Mouse (Mus musculus) liver, embryonic 11.5 days (tissue): Measurements from ENCODE around the gene Sdsl. TPM values are rescaled to one million over a fixed set of nuclear protein-coding genes. Genes with fewer than 3 reads are reported as not detected.
A peak's percentile ranks its signal among the peaks of the same experiment; 100 is the strongest.

ENCODE experiments used
- ATAC-seq: fragments of 200-750 bp; cut with Nextera tagmentation; replicated peaks from 2 replicates; pipeline ENCODE4 v1.8.0; 2017; ENCODE audit warnings: moderate number of reproducible peaks, mild to moderate bottlenecking, moderate TSS enrichment, moderate library complexity; ENCODE audit not compliant: low FRiP score
- DNase-seq: peaks from one replicate; pipeline ENCODE4 v3.0.0-alpha.2; 2017; ENCODE audit warnings: low spot score
- H3K27ac ChIP-seq: fragments of 300-500 bp; sonication (generic); 2 replicates; pipeline ENCODE4 v1.5.1; 2014; ENCODE audit warnings: mild to moderate bottlenecking, low read depth, low read length, control low read depth
- H3K27me3 ChIP-seq: fragments of 300-500 bp; sonication (generic); replicated peaks from 2 replicates; pipeline ENCODE4 v1.6.1; 2014; ENCODE audit warnings: low read length, mixed read lengths; ENCODE audit not compliant: control insufficient read depth, insufficient read depth
- H3K36me3 ChIP-seq: fragments of 300-500 bp; sonication (generic); 2 replicates; pipeline ENCODE4 v1.6.1; 2014; ENCODE audit warnings: mild to moderate bottlenecking, low read length, moderate library complexity, mixed read lengths; ENCODE audit not compliant: control insufficient read depth, insufficient read depth
- H3K4me1 ChIP-seq: fragments of 300-500 bp; sonication (generic); replicated peaks from 2 replicates; pipeline ENCODE4 v1.6.1; 2014; ENCODE audit warnings: low read length, mixed read lengths; ENCODE audit not compliant: control insufficient read depth, insufficient read depth
- H3K4me2 ChIP-seq: fragments of 300-500 bp; sonication (generic); 2 replicates; pipeline ENCODE4 v1.6.1; 2014; ENCODE audit warnings: mild to moderate bottlenecking, control low read depth, moderate library complexity
- H3K4me3 ChIP-seq: fragments of 300-500 bp; sonication (generic); 2 replicates; pipeline ENCODE4 v1.5.1; 2014; ENCODE audit warnings: low read depth, low read length, control low read depth
- H3K9ac ChIP-seq: fragments of 300-500 bp; sonication (generic); 2 replicates; pipeline ENCODE4 v1.6.1; 2014; ENCODE audit warnings: low read depth, low read length, control low read depth
- H3K9me3 ChIP-seq: fragments of 300-500 bp; sonication (generic); 2 replicates; pipeline ENCODE4 v1.6.1; 2016; ENCODE audit warnings: low read length, inconsistent platforms, mixed read lengths; ENCODE audit not compliant: control insufficient read depth
- WGBS: fragments of 180-500 bp; shearing (Covaris S2); extraction: QIAGEN DNeasy Blood & Tissue Kit; methylation state at CpG from one replicate; pipeline ENCODE4 v1.1.7; 2014; 5-methylcytosine and 5-hydroxymethylcytosine counted together
- polyA plus RNA-seq: library from polyadenylated mRNA; unstranded; fragments of >200 nt; fragmentation: Nextera tagmentation; extraction: Ambion mirVana; gene quantifications from 2 replicates; pipeline ENCODE4 v1.2.1, GENCODE M21; 2014

Gene Sdsl
- polyA plus RNA-seq, 1 experiment from 2014 or later: 2.3 TPM

DNA sequence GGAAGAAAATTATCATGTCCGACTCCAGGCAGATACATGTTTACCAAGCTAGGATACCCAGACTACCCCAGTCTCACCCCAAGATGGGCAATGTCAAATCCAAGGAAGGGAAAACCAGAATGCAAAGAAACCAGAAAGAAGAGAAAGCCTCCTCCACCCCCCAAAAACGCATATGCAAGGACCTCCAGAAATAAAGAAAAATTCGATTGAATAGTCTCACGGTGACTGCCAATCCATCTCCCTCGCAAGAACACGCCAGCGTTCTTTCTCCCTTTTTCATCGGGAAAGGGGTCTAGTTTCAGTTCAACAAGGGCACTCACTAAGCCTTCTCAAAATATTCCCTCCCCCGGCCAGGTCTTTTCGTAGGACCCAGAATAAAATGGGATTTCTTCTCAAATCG lies 48.0 kb downstream of the Sdsl start:
- WGBS: 5% methylated on average over 11 of the region's 11 CpGs
- Histone ChIP-seq H3K4me1 (no peaks in the 10 kb centered on the region), H3K27ac (no peak overlapping the region)

DNA sequence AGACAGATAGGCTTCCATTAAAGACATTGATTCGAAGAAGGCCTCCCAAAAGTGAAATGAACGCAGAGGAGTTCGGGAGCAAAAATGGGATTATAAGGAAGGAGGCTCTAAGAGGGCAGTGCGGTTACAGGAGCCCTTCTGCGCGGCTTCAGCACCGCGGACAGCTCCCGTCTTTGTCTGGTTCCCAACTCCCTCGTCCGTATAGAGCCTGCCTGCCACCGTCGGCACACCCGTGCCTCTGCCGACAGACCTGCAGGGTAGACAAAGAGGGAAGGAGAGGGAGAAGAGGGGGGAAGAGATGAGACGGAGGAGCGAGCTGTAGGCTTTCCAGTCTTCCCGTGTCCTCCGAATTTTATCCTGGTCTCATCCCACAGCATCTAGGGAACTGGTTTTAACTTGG lies 48.6 kb downstream of the Sdsl start:
- Histone ChIP-seq H3K27me3 (peaks cover 85% of the 10 kb centered on the region), H3K4me2 (no peak overlapping the region), H3K27ac (no peak overlapping the region), H3K4me1 (no peaks in the 10 kb centered on the region), H3K9me3 (no peaks in the 10 kb centered on the region), H3K4me3 (no peak overlapping the region), H3K9ac (no peak overlapping the region), H3K36me3 (no peaks in the 10 kb centered on the region)
- no peak for ATAC-seq
- peak; percentile 76 for DNase-seq
- WGBS: under 1% methylated on average over 19 of the region's 19 CpGs

More for the DNA sequence above, 48.0 kb downstream of the Sdsl start:
- no peak overlapping the region for H3K4me3 ChIP-seq
- H3K27me3 ChIP-seq: peaks cover 92% of the 10 kb centered on the region
- ATAC-seq (no peak), DNase-seq (no peak)
- no peak overlapping the region for H3K9ac ChIP-seq
- H3K9me3 ChIP-seq: no peaks in the 10 kb centered on the region
- H3K4me2 ChIP-seq: no peak overlapping the region
- no peaks in the 10 kb centered on the region for H3K36me3 ChIP-seq

DNA sequence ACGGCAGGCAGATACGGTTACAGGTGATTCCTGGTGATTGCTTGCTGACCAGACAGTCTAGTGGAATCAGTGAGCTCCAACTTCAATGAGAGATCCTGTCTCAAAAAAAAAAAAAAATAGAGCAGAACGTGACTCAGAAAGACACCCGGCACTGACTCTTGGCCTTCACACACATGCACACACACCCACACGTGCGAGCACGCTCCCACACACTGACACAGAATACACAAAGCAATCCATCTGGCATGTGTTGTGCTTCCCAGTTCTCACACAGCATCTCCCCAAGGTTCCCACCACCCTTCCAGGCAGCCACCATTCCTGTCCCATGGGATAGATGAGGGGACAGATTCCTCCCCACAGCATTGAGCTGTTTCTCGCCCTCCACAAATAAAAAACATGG lies 52.5 kb downstream of the Sdsl start:
- H3K4me3 ChIP-seq: no peak overlapping the region
- no peaks in the 10 kb centered on the region for H3K9me3 ChIP-seq
- no peak for ATAC-seq
- no peaks in the 10 kb centered on the region for H3K4me1 ChIP-seq
- WGBS: 79% methylated on average over 8 of the region's 8 CpGs
- no peaks in the 10 kb centered on the region for H3K36me3 ChIP-seq
- H3K27me3 ChIP-seq: peaks cover 54% of the 10 kb centered on the region
- H3K27ac ChIP-seq: no peak overlapping the region
- H3K9ac ChIP-seq: no peak overlapping the region
- no peak for DNase-seq
- H3K4me2 ChIP-seq: no peak overlapping the region

DNA sequence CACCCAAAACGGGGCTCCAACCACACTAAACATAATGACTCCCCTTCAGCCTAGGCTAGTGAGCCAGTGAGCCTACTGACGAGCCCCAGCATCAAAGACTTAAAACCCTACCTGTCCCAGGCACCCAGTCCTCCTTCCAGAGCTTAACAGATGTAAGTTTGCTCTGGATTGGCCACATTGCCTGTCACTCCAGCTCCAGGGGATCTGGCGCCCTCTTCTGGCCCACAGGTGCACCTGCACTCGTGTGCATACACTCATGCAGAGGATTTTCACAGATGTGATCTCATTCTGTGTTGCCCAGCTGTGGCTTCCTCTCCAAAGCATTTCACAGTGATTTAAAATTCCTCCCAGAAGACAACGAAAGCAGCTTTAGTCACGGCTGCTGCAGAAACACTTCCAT lies 59.2 kb downstream of the Sdsl start:
- Histone ChIP-seq H3K27ac (no peak overlapping the region), H3K27me3 (peaks cover 37% of the 10 kb centered on the region), H3K4me2 (no peak overlapping the region), H3K9ac (no peak overlapping the region), H3K9me3 (peaks cover 3% of the 10 kb centered on the region), H3K4me1 (no peaks in the 10 kb centered on the region), H3K4me3 (no peak overlapping the region), H3K36me3 (no peaks in the 10 kb centered on the region)
- 72% methylated on average over 6 of the region's 6 CpGs for WGBS
- ATAC-seq (no peak), DNase-seq (no peak)

DNA sequence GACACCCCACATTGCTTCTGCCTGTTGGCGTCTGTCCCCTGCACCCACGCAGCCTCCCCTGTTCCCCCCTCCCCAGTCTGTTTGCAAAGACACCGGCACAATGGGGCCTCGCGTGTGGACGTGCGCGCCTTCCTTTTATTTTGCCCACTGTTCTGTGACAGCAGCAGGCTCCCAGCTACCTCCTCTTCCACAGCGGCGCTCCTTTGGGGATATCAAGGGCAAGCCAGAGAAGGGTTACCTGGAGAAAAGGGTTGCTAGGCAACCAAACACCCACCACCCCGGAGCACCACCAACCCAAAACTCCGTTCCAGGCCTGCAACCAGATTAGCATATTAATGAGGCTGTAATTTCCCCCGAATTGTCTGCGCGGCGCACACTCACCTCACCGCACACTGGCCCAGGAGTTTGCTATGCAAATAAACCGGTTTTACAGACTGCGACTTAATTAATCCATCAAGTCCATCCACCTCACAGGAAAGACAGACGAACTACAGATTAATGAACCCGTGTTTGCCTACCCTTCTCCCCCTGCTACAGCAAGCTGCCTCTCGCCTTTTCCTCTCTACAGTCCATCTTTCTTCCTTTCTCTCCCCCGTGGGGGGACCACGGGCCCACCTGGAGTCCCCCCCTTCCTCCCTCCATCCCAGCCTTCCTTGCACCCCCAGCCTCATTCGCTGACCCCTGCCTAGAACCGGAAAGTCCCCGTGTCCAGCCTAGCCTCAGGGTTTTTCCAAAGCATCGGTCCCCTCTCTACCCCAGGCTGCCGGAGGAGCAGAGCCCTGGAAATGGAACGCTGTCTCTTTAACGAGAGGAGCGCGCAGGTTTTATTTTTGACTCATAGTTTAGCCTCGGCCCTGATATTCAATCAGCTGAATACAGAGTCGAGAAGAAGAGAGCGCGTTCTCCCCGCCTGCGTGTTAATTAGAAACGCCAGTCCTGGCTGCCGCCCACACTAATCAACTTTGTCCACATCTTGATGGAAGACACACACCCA lies 62.9 kb downstream of the Sdsl start:
- H3K27ac ChIP-seq: no peak overlapping the region
- no peak overlapping the region for H3K9ac ChIP-seq
- no peak overlapping the region for H3K4me2 ChIP-seq
- no peaks in the 10 kb centered on the region for H3K4me1 ChIP-seq
- no peak overlapping the region for H3K4me3 ChIP-seq
- peaks cover 34% of the 10 kb centered on the region for H3K27me3 ChIP-seq
- no peak for ATAC-seq
- peaks cover 3% of the 10 kb centered on the region for H3K9me3 ChIP-seq
- H3K36me3 ChIP-seq: no peaks in the 10 kb centered on the region
- no peak for DNase-seq
- WGBS: 6% methylated on average over 41 of the region's 41 CpGs

DNA sequence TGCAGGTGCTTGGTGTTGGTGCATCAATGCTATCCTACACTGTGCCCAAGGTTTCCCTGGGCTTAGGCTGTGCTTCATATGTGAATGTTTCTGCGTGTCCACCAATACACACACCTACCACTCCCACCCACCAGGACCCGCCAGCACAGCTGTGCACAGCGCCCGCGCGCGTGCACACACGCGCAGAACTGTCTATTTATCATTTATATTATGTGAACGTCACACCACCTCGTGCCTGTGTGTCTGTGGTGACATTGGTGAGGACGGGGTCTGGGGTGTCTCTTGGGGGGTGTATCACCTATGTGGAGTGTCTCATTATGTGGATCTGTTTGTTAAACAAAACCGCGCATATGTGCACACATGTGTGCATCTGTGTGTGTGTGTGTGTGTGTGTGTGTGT lies 63.7 kb downstream of the Sdsl start:
- no peak overlapping the region for H3K27ac ChIP-seq
- no peak overlapping the region for H3K9ac ChIP-seq
- no peak for ATAC-seq
- no peaks in the 10 kb centered on the region for H3K4me1 ChIP-seq
- peaks cover 34% of the 10 kb centered on the region for H3K27me3 ChIP-seq
- peaks cover 3% of the 10 kb centered on the region for H3K9me3 ChIP-seq
- H3K4me3 ChIP-seq: no peak overlapping the region
- no peaks in the 10 kb centered on the region for H3K36me3 ChIP-seq
- DNase-seq: no peak
- H3K4me2 ChIP-seq: no peak overlapping the region
- 70% methylated on average over 14 of the region's 14 CpGs for WGBS

Other genes starting within 250 kb of the Sdsl start
- 0.05 TPM in 1 of 2 replicates, not detected in the other for gene Lhx5, start 41.1 kb downstream of the Sdsl start, polyA plus RNA-seq
- gene Sds, start 3.7 kb upstream of the Sdsl start, polyA plus RNA-seq: not detected in 2 replicates
- 32.8 and 35.1 TPM in 2 replicates for gene Plbd2, start 30.8 kb upstream of the Sdsl start, polyA plus RNA-seq
- 5.1 and 5.5 TPM in 2 replicates for gene Slc8b1, start 38.4 kb upstream of the Sdsl start, polyA plus RNA-seq
- gene Tpcn1, start 115.9 kb upstream of the Sdsl start, polyA plus RNA-seq: 27.4 and 29.7 TPM in 2 replicates
- gene Iqcd, start 116.2 kb upstream of the Sdsl start, polyA plus RNA-seq: 1.3 and 1.5 TPM in 2 replicates
- gene Rita1, start 139.8 kb upstream of the Sdsl start, polyA plus RNA-seq: 9.0 and 13.1 TPM in 2 replicates
- gene Ddx54, start 139.9 kb upstream of the Sdsl start, polyA plus RNA-seq: 46.7 and 47.0 TPM in 2 replicates
- gene Cfap73, start 161.4 kb upstream of the Sdsl start, polyA plus RNA-seq: not detected in 2 replicates
- gene Rasal1, start 176.0 kb upstream of the Sdsl start, polyA plus RNA-seq: 0.25 and 0.32 TPM in 2 replicates
- 0.23 and 1.1 TPM in 2 replicates for gene Dtx1, start 239.1 kb upstream of the Sdsl start, polyA plus RNA-seq